Mouse (Mus musculus) layer of hippocampus, adult 2 months (tissue): Measurements from ENCODE around the gene Homer3. TPM values are rescaled to one million over a fixed set of nuclear protein-coding genes. Genes with fewer than 3 reads are reported as not detected.

Experiments
- DNase-seq, 2 experiments: peaks; one replicate each; pipeline ENCODE4 v3.0.0; 2022; ENCODE audit warnings: low spot score in 2 of 2
- H3K27ac ChIP-seq: fragments of 200-600 bp; 2 replicates; pipeline ENCODE4 v1.8.1; 2022
- H3K4me3 ChIP-seq: fragments of 200-600 bp; 2 replicates; pipeline ENCODE4 v1.8.1; 2022; ENCODE audit warnings: mild to moderate bottlenecking
- CTCF ChIP-seq: fragments of 200-600 bp; conservative IDR thresholded peaks from 2 replicates; pipeline ENCODE4 v1.8.1; 2022; ENCODE audit warnings: antibody characterized with exemption, mild to moderate bottlenecking, moderate library complexity
- long read RNA-seq, 2 experiments: library from polyadenylated mRNA; stranded (forward); transcript quantifications; one replicate each; pipeline ENCODE4 v2.0.0; 2021; ENCODE audit warnings: borderline mapping rate in 2 of 2
- total RNA-seq, 2 experiments: library from RNA; stranded (reverse); gene quantifications; 2 replicates each; pipeline ENCODE4 v1.2.3; 2021

The Homer3 gene
- total RNA-seq: 10 to 100 TPM; 87.7 to 90.5 TPM
- long read RNA-seq, experiment 1, transcript Homer3-203 (10 exons, 2,445 nt): major isoform, 58 of 99 reads
- long read RNA-seq, experiment 1, partial matches to known transcripts: 22 of 99 reads
- long read RNA-seq, experiment 1, other reads (novel, unspliced or antisense): 19 of 99 reads
- long read RNA-seq, experiment 2, transcript Homer3-203 (10 exons, 2,445 nt): major isoform, 97 of 162 reads
- long read RNA-seq, experiment 2, partial matches to known transcripts: 45 of 162 reads
- long read RNA-seq, experiment 2, other reads (novel, unspliced or antisense): 20 of 162 reads

- H3K27ac ChIP-seq: peak within 1 kb of the TSS; percentile 90
- peak within 1 kb of the TSS; percentile 81 for H3K4me3 ChIP-seq
- peak; percentile 82 for TF ChIP-seq CTCF
- DNase-seq: peak; percentile 78 to 84
Observed at GRCm38 (mm10) chr8:70282603-70283135, at the start of gene Homer3. Homer3 (plus strand) TSS chr8:70282827.

GRCm38 (mm10) chr8:70233606-70234005 lies 49.0 kb upstream of the Homer3 start:
- H3K4me3 ChIP-seq: peak overlapping the region; percentile 92
- DNase-seq: no peak
- H3K27ac ChIP-seq: peak overlapping the region; percentile 99
- TF ChIP-seq CTCF: no peak

GRCm38 (mm10) chr8:70234080-70234780 lies 48.4 kb upstream of the Homer3 start, which contains the start of the genes Sugp2 and Armc6:
Sugp2 (plus strand) TSS chr8:70234226.
Armc6 (minus strand) TSS chr8:70234466.
- Histone ChIP-seq H3K4me3 (peak within 1 kb of the TSS; percentile 92), H3K27ac (peak within 1 kb of the TSS; percentile 99)
- DNase-seq: peak; percentile 94
- no peak; the same call in 1 of the 2 replicates for TF ChIP-seq CTCF

- TF ChIP-seq CTCF: no peak
- Histone ChIP-seq H3K27ac (peak overlapping the region; percentile 99), H3K4me3 (peak overlapping the region; percentile 92)
- no peak for DNase-seq
Observed at GRCm38 (mm10) chr8:70234781-70235128, 47.9 kb upstream of the Homer3 start.

- no peak for TF ChIP-seq CTCF
- H3K4me3 ChIP-seq: no peak overlapping the region
- no peak for DNase-seq
Observed at GRCm38 (mm10) chr8:70237842-70238241, 44.8 kb upstream of the Homer3 start.

GRCm38 (mm10) chr8:70240642-70241041 lies 42.0 kb upstream of the Homer3 start:
- TF ChIP-seq CTCF: peak; percentile 49
- Histone ChIP-seq H3K27ac (no peak overlapping the region), H3K4me3 (no peak overlapping the region)
- DNase-seq: no peak

More at GRCm38 (mm10) chr8:70237842-70238241, 44.8 kb upstream of the Homer3 start:
- no peak overlapping the region for H3K27ac ChIP-seq

- Histone ChIP-seq H3K27ac (no peak overlapping the region), H3K4me3 (no peak overlapping the region)
- no peak for TF ChIP-seq CTCF
- no peak for DNase-seq
Observed at GRCm38 (mm10) chr8:70246622-70247021, 36.0 kb upstream of the Homer3 start.

- DNase-seq: no peak
- Histone ChIP-seq H3K4me3 (no peak overlapping the region), H3K27ac (no peak overlapping the region)
- no peak for TF ChIP-seq CTCF
Observed at GRCm38 (mm10) chr8:70247841-70248240, 34.8 kb upstream of the Homer3 start.

- no peak overlapping the region for H3K27ac ChIP-seq
Observed at GRCm38 (mm10) chr8:70254628-70255027, 28.0 kb upstream of the Homer3 start.

GRCm38 (mm10) chr8:70257456-70257855 lies 25.2 kb upstream of the Homer3 start:
- DNase-seq: no peak

More at GRCm38 (mm10) chr8:70254628-70255027, 28.0 kb upstream of the Homer3 start:
- no peak overlapping the region for H3K4me3 ChIP-seq
- DNase-seq: no peak
- peak; percentile 74 for TF ChIP-seq CTCF

GRCm38 (mm10) chr8:70258600-70258999 lies 24.0 kb upstream of the Homer3 start:
- no peak for TF ChIP-seq CTCF
- H3K27ac ChIP-seq: 0 out of 2 replicates have a peak overlapping the region, but pooled peaks have one; percentile 14
- DNase-seq: no peak
- H3K4me3 ChIP-seq: no peak overlapping the region

More at GRCm38 (mm10) chr8:70257456-70257855, 25.2 kb upstream of the Homer3 start:
- no peak overlapping the region for H3K27ac ChIP-seq
- H3K4me3 ChIP-seq: no peak overlapping the region
- TF ChIP-seq CTCF: no peak

- no peak for TF ChIP-seq CTCF
- H3K27ac ChIP-seq: no peak overlapping the region
- DNase-seq: no peak
- H3K4me3 ChIP-seq: no peak overlapping the region
Observed at GRCm38 (mm10) chr8:70259043-70259442, 23.6 kb upstream of the Homer3 start.

- no peak overlapping the region for H3K4me3 ChIP-seq
- TF ChIP-seq CTCF: no peak
- no peak overlapping the region for H3K27ac ChIP-seq
- no peak for DNase-seq
Observed at GRCm38 (mm10) chr8:70267674-70268073, 15.0 kb upstream of the Homer3 start.
